Mouse (Mus musculus): ENCODE results near the gene Ggt6.

GRCm38 (mm10) chr11:72470004-72470403 lies 34.7 kb downstream of the Ggt6 start:
- TF ChIP-seq EP300 (IDR thresholded peaks at IDR 0.05; ENCODE audit: low read depth), result no peak
- TF ChIP-seq CTCF (IDR thresholded peaks at IDR 0.05; ENCODE audit: low read depth), result no peak

Data from heart, postnatal 0 days (tissue).